8 mouse cellular contexts compared by ENCODE assay signal in the genomic region with DNA sequence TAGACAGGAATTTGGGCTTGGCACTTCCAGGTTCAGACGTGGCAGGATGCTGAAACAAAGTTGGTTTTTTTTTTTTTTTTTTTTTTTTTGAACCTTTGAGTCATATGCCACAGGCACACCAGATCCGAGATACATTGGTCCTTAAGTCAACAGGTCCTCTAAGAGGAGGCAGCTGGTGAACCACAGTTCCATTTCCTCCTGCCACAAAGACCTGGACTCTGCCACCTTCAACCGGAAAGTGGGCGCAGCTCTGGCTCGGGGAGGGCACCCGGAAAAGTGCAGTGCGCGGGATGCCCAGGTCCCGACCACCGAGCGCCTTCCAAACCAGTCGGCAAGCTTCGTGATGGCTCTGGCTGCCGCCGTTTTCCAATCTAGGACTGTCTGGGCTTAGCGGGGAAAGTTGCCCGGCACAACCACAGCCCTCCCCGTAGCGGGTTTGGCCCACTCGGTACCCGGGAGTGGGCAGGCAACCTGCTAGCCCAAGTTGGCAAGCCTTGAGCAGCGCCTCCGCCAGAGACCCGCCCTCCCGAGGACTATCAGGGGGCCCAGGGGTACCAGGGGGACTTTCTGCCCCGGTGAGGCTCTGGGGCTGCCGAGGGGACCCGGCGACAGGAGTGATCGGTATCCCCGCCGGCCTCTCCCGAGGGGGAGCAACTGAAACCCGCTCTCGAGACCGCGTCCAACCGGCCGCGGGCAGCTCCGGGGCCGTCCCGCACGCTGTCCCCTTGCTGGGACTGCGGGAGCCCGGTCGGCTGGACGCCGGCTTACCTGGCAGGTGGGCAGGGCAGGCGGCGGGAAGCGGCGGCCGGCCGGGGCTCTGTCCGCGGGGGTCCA. TPM values are rescaled to one million over a fixed set of nuclear protein-coding genes. Genes with fewer than 3 reads are reported as not detected.
A peak's percentile ranks its signal among the peaks of the same experiment; 100 is the strongest.
DNase-seq lines count a peak whose midpoint lies in the region; ATAC-seq and TF ChIP-seq lines count a peak whose summit lies in the region.

No protein-coding gene starts in this region.

- peak; percentile 80 for ATAC-seq in hindbrain, postnatal 0 days
- ATAC-seq in liver, embryonic 13.5 days (ENCODE audit: low read depth) = no peak
- ATAC-seq in neural tube, embryonic 13.5 days (ENCODE audit: low read depth) = peak; percentile 75

- H3K4me1 ChIP-seq in liver, adult 2 months (ENCODE audit: control insufficient read depth, insufficient read depth, low read length) = no peaks in the 10 kb centered on the region
- H3K4me1 ChIP-seq in forebrain, embryonic 10.5 days = peaks cover 16% of the 10 kb centered on the region
- H3K4me1 ChIP-seq in hindbrain, postnatal 0 days (ENCODE audit: insufficient read depth, low read length) = no peaks in the 10 kb centered on the region
- H3K4me1 ChIP-seq in liver, embryonic 13.5 days (replicated peaks) = no peaks in the 10 kb centered on the region; the same call in none of the 2 replicates
- peaks cover 8% of the 10 kb centered on the region for H3K4me1 ChIP-seq in neural tube, embryonic 13.5 days (replicated peaks)

- H3K36me3 ChIP-seq in liver, adult 2 months (ENCODE audit: control insufficient read depth, insufficient read depth, low read length) = no peaks in the 10 kb centered on the region
- H3K36me3 ChIP-seq in forebrain, embryonic 10.5 days (replicated peaks) = no peaks in the 10 kb centered on the region
- no peaks in the 10 kb centered on the region for H3K36me3 ChIP-seq in hindbrain, postnatal 0 days (ENCODE audit: insufficient read depth, low read length)
- no peaks in the 10 kb centered on the region for H3K36me3 ChIP-seq in liver, embryonic 13.5 days
- H3K36me3 ChIP-seq in neural tube, embryonic 13.5 days = no peaks in the 10 kb centered on the region

- 1% methylated on average over 57 of the region's 57 CpGs for WGBS in liver, adult 2 months
- under 1% methylated on average over 55 of the region's 57 CpGs for WGBS in forebrain, embryonic 10.5 days
- WGBS in hindbrain, postnatal 0 days = 1% methylated on average over 57 of the region's 57 CpGs
- whole genome bisulfite sequencing in liver, embryonic 13.5 days (ENCODE audit: insufficient replicate concordance) = 2% methylated on average over 43 of the region's 57 CpGs
- WGBS in neural tube, embryonic 13.5 days = under 1% methylated on average over 56 of the region's 57 CpGs

- no peak overlapping the region for H3K27ac ChIP-seq in liver, adult 2 months (replicated peaks; ENCODE audit: insufficient read depth, low read depth, low read length)
- H3K27ac ChIP-seq in forebrain, embryonic 10.5 days = peak overlapping the region; percentile 65
- no peak overlapping the region for H3K27ac ChIP-seq in hindbrain, postnatal 0 days
- H3K27ac ChIP-seq in liver, embryonic 13.5 days = no peak overlapping the region
- H3K27ac ChIP-seq in neural tube, embryonic 13.5 days (replicated peaks) = no peak overlapping the region

- no peak for TF ChIP-seq CTCF in liver, adult 2 months (IDR thresholded peaks at IDR 0.05; ENCODE audit: low read depth, low read length)
- TF ChIP-seq CTCF in hindbrain, postnatal 0 days (IDR thresholded peaks at IDR 0.05; ENCODE audit: low read depth) = no peak

- no peaks in the 10 kb centered on the region for H3K79me2 ChIP-seq in liver, adult 2 months (ENCODE audit: control insufficient read depth, insufficient read depth, low read length)

- peaks cover 11% of the 10 kb centered on the region for H3K27me3 ChIP-seq in liver, adult 2 months (ENCODE audit: control insufficient read depth, insufficient read depth, low read length)
- H3K27me3 ChIP-seq in forebrain, embryonic 10.5 days (ENCODE audit: poor library complexity, severe bottlenecking) = peaks cover 57% of the 10 kb centered on the region
- H3K27me3 ChIP-seq in hindbrain, postnatal 0 days (ENCODE audit: insufficient read depth, low read length) = no peaks in the 10 kb centered on the region
- peaks cover 41% of the 10 kb centered on the region for H3K27me3 ChIP-seq in liver, embryonic 13.5 days
- H3K27me3 ChIP-seq in neural tube, embryonic 13.5 days = peaks cover 32% of the 10 kb centered on the region

- peak overlapping the region; percentile 32; the same call in 1 of the 2 replicates for H3K9ac ChIP-seq in liver, adult 2 months (ENCODE audit: low read depth, low read length)
- peak overlapping the region; percentile 57 for H3K9ac ChIP-seq in hindbrain, postnatal 0 days (replicated peaks; ENCODE audit: low read length)
- no peak overlapping the region for H3K9ac ChIP-seq in liver, embryonic 13.5 days
- peak overlapping the region; percentile 70 for H3K9ac ChIP-seq in neural tube, embryonic 13.5 days

- no peak for TF ChIP-seq POLR2A in liver, adult 2 months (IDR thresholded peaks at IDR 0.05; ENCODE audit: extremely low read depth, insufficient read depth, low read length)

- H3K4me3 ChIP-seq in liver, adult 2 months (ENCODE audit: insufficient read depth, low read depth, low read length) = peak overlapping the region; percentile 63; the same call in 1 of the 2 replicates
- H3K4me3 ChIP-seq in forebrain, embryonic 10.5 days = peak overlapping the region; percentile 81
- peak overlapping the region; percentile 62 for H3K4me3 ChIP-seq in hindbrain, postnatal 0 days (ENCODE audit: low read length)
- peak overlapping the region; percentile 56 for H3K4me3 ChIP-seq in liver, embryonic 13.5 days (replicated peaks)
- peak overlapping the region; percentile 56 for H3K4me3 ChIP-seq in neural tube, embryonic 13.5 days

- peak overlapping the region; percentile 100 for H3K4me2 ChIP-seq in hindbrain, postnatal 0 days (ENCODE audit: low read depth, low read length)
- peak overlapping the region; percentile 77 for H3K4me2 ChIP-seq in liver, embryonic 13.5 days
- H3K4me2 ChIP-seq in neural tube, embryonic 13.5 days = peak overlapping the region; percentile 95

- no peaks in the 10 kb centered on the region for H3K9me3 ChIP-seq in forebrain, embryonic 10.5 days
- H3K9me3 ChIP-seq in hindbrain, postnatal 0 days (ENCODE audit: low read length) = no peaks in the 10 kb centered on the region
- H3K9me3 ChIP-seq in liver, embryonic 13.5 days (replicated peaks) = no peaks in the 10 kb centered on the region
- H3K9me3 ChIP-seq in neural tube, embryonic 13.5 days = no peaks in the 10 kb centered on the region

- no peak for DNase-seq in liver, adult 2 months (ENCODE audit: extremely low read depth, low read depth, low spot score)
- DNase-seq in liver (no peak), adipocyte (ENCODE audit: low spot score) (no peak)
- peak; percentile 14 for DNase-seq in adrenal gland, postnatal 14 days
- DNase-seq in forebrain, embryonic 10.5 days (ENCODE audit: extremely low spot score, low spot score) = peak; percentile 55
- DNase-seq in hindbrain, postnatal 0 days (ENCODE audit: low spot score) = peak; percentile 19
- no peak for DNase-seq in liver, embryonic 13.5 days

RNA-seq across cellular contexts. Expression of a gene that starts 0.8 kb away (rescaled TPM):
- total RNA-seq in liver, adult 2 months (2014; rRNA removed) = 0.27 and 0.28 TPM in 2 replicates
- 0.06 TPM in 1 of 2 replicates, not detected in the other for polyA plus RNA-seq in liver, adult 2 months (2012; rRNA removed)
- 0.83 and 1.1 TPM in 2 replicates for total RNA-seq in adrenal gland, postnatal 14 days (2021)
- polyA plus RNA-seq in forebrain, embryonic 10.5 days (2016; fragmentation: Nextera tagmentation; extraction: Ambion mirVana) = 0.34 and 0.60 TPM in 2 replicates
- total RNA-seq in hindbrain, postnatal 0 days (2014; rRNA removed) = 0.40 and 4.9 TPM in 2 replicates
- 0.65 and 1.1 TPM in 2 replicates for polyA plus RNA-seq in hindbrain, postnatal 0 days (2015; fragmentation: Nextera tagmentation; extraction: Ambion mirVana)
- 0.23 TPM in 2 replicates for polyA plus RNA-seq in liver, embryonic 13.5 days (2015; fragmentation: Nextera tagmentation; extraction: Ambion mirVana)
- polyA plus RNA-seq in neural tube, embryonic 13.5 days (2015; fragmentation: Nextera tagmentation; extraction: Ambion mirVana) = 0.39 and 0.59 TPM in 2 replicates

Comparison
In these comparisons a context has a peak if more than half of its experiments do, and no peak if none do; other contexts are left out.
1. DNase-seq: peak in adrenal gland, postnatal 14 days (single experiment), forebrain, embryonic 10.5 days (single experiment) and hindbrain, postnatal 0 days (single experiment); none in liver, adult 2 months (single experiment), liver (single experiment), liver, embryonic 13.5 days (single experiment) and adipocyte (single experiment).
2. Peak in every context shown above with its lines, with median percentiles within 50 percentile points of each other: H3K4me3 ChIP-seq and H3K4me2 ChIP-seq.